Comparison of ENCODE assay signal across 7 mouse cellular contexts in the genomic region with DNA sequence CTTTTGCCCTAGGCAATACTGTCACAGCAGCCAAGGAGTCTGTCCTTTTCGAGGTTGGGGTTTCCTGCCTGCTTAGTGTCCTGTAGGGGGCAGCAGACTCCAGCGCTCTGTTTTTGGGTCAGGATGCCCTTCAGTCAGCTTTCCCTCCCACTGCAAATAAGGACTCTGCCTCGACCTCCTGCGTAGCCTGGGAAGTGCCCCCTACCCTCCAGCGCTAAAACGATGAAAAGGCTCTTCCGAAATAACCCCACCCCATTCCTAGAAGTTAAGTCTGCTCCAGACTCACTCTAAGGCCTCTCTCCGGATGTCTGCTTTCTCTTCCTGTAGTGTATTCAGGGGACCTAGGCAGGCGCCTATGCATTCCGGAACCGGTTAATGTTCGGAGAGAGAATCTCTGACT. TPM values are rescaled to one million over a fixed set of nuclear protein-coding genes. Genes with fewer than 3 reads are reported as not detected.
DNase-seq lines count a peak whose midpoint lies in the region; ATAC-seq lines count a peak whose summit lies in the region.

No protein-coding gene starts in this region.

- H3K27me3 ChIP-seq in hindbrain, embryonic 15.5 days = 0 out of 2 replicates have a peak, but pooled peaks cover 3% of the 10 kb centered on the region

- 0 out of 2 replicates have a peak, but pooled peaks have one; percentile 12 for ATAC-seq in hindbrain, embryonic 15.5 days (ENCODE audit: low FRiP score, low read depth)
- peak; percentile 82 for ATAC-seq in megakaryocyte, adult 5-6 weeks (ENCODE audit: poor library complexity, severe bottlenecking)

- 1% methylated on average over 12 of the region's 12 CpGs for WGBS in hindbrain, embryonic 15.5 days

- H3K9ac ChIP-seq in hindbrain, embryonic 15.5 days = 0 out of 2 replicates have a peak overlapping the region, but pooled peaks have one; percentile 21

- peak; percentile 78 for DNase-seq in T-cell, adult 2 months (ENCODE audit: low spot score)
- DNase-seq in cerebellum, postnatal 10 days = peak; percentile 87 to 89
- peak; percentile 82 for DNase-seq in gastrocnemius, adult 18-20 months (ENCODE audit: low spot score)
- peak; percentile 70 to 74 for DNase-seq in left cerebral cortex, postnatal 10 days (ENCODE audit: extremely low spot score in 1 of 2, low spot score in 2 of 2)
- peak; percentile 82 to 87 for DNase-seq in right cerebral cortex, adult 2 months (ENCODE audit: low spot score in 2 of 2)

- no peaks in the 10 kb centered on the region for H3K36me3 ChIP-seq in hindbrain, embryonic 15.5 days

- intact Hi-C loops in left cerebral cortex, postnatal 10 days (cut with DNase I) = loop anchor here (2.0 to 5.0 kb wide), 2 partner anchors 22 to 171 kb away; no protein-coding TSS in a partner anchor

- no peak overlapping the region for H3K27ac ChIP-seq in hindbrain, embryonic 15.5 days (replicated peaks)

- H3K4me1 ChIP-seq in hindbrain, embryonic 15.5 days (replicated peaks) = peaks cover 33% of the 10 kb centered on the region

- peak overlapping the region; percentile 25 for H3K4me3 ChIP-seq in hindbrain, embryonic 15.5 days

- H3K4me2 ChIP-seq in hindbrain, embryonic 15.5 days = peak overlapping the region; percentile 58

- no peaks in the 10 kb centered on the region for H3K9me3 ChIP-seq in hindbrain, embryonic 15.5 days

RNA-seq across cellular contexts. Expression of a gene that starts 1.5 kb away (rescaled TPM):
- total RNA-seq in gastrocnemius, adult 18-20 months (2021) = under 1 TPM in 1 of 2 experiments, not detected in 1; 0.82 TPM
- polyA plus RNA-seq in hindbrain, embryonic 15.5 days (2015; fragmentation: Nextera tagmentation; extraction: Ambion mirVana) = 8.0 and 8.7 TPM in 2 replicates
- 1 to 10 TPM; 5.4 to 6.8 TPM for total RNA-seq in left cerebral cortex, postnatal 10 days (2021)
- not detected in 2 replicates for total RNA-seq in megakaryocyte, adult 5-6 weeks (2015)
- total RNA-seq in megakaryocyte, adult 5-6 weeks (2017) = not detected in 2 replicates

RNA-seq across cellular contexts. Expression of a gene that starts 38.7 kb away (rescaled TPM):
- total RNA-seq in gastrocnemius, adult 18-20 months (2021) = under 1 TPM; 0.31 to 0.57 TPM
- 2.3 and 2.8 TPM in 2 replicates for polyA plus RNA-seq in hindbrain, embryonic 15.5 days (2015; fragmentation: Nextera tagmentation; extraction: Ambion mirVana)
- 1 to 10 TPM; 2.9 to 3.2 TPM for total RNA-seq in left cerebral cortex, postnatal 10 days (2021)
- 0.07 and 0.09 TPM in 2 replicates for total RNA-seq in megakaryocyte, adult 5-6 weeks (2015)
- 0.37 and 1.8 TPM in 2 replicates for total RNA-seq in megakaryocyte, adult 5-6 weeks (2017)

RNA-seq across cellular contexts. Expression of a gene that starts 38.8 kb away (rescaled TPM):
- total RNA-seq in gastrocnemius, adult 18-20 months (2021) = 10 to 100 TPM; 15.8 to 16.3 TPM
- polyA plus RNA-seq in hindbrain, embryonic 15.5 days (2015; fragmentation: Nextera tagmentation; extraction: Ambion mirVana) = 41.5 and 47.1 TPM in 2 replicates
- total RNA-seq in left cerebral cortex, postnatal 10 days (2021) = 10 to 100 TPM; 66.7 to 70.7 TPM
- 9.0 and 12.9 TPM in 2 replicates for total RNA-seq in megakaryocyte, adult 5-6 weeks (2015)
- 5.8 and 9.8 TPM in 2 replicates for total RNA-seq in megakaryocyte, adult 5-6 weeks (2017)

RNA-seq across cellular contexts. Expression of a gene that starts 50.3 kb away (rescaled TPM):
- total RNA-seq in gastrocnemius, adult 18-20 months (2021) = 1 to 10 TPM; 6.6 to 7.2 TPM
- 23.3 and 24.9 TPM in 2 replicates for polyA plus RNA-seq in hindbrain, embryonic 15.5 days (2015; fragmentation: Nextera tagmentation; extraction: Ambion mirVana)
- 10 to 100 TPM; 14.2 to 14.3 TPM for total RNA-seq in left cerebral cortex, postnatal 10 days (2021)
- total RNA-seq in megakaryocyte, adult 5-6 weeks (2015) = 6.2 and 6.5 TPM in 2 replicates
- 8.9 and 9.4 TPM in 2 replicates for total RNA-seq in megakaryocyte, adult 5-6 weeks (2017)
